In the genomic region with DNA sequence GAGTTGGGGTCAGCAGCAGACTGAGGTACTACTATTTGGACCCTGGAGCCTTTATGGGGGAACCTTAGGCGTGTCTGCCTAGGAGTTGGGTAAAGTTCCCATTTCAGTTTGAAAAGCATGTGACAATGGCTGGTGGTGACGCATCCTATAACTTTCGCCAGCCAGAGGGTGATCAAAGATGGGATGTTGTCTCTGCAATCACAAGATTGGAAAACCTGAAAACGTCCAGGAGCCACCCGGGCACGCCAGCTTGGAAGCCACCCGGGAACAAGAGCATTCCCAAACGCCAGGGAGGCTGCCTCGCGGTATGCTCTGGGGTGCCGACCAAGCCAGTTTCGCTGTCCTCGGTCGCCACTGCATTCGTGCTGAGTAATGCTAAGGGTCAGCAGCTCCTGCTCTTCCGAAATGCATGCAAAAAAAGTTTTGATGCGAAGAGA, we compare ENCODE assay signal across 8 mouse cellular contexts. TPM values are rescaled to one million over a fixed set of nuclear protein-coding genes. Genes with fewer than 3 reads are reported as not detected.
DNase-seq lines count a peak whose midpoint lies in the region; ATAC-seq and TF ChIP-seq lines count a peak whose summit lies in the region.

No protein-coding gene starts in this region.

- H3K27me3 ChIP-seq in kidney, embryonic 15.5 days: no peaks in the 10 kb centered on the region
- H3K27me3 ChIP-seq in erythroblast, embryonic 14.5 days (ENCODE audit: control insufficient read depth): no peaks in the 10 kb centered on the region
- no peaks in the 10 kb centered on the region for H3K27me3 ChIP-seq in limb, embryonic 11.5 days (ENCODE audit: control insufficient read depth, insufficient read depth, low read length)
- no peaks in the 10 kb centered on the region for H3K27me3 ChIP-seq in neural tube, embryonic 12.5 days (replicated peaks)

- peak overlapping the region; percentile 97 for H3K27ac ChIP-seq in kidney, embryonic 15.5 days
- peak overlapping the region; percentile 92 for H3K27ac ChIP-seq in ES-E14 (ENCODE audit: insufficient read depth, low read depth, low read length, poor library complexity, severe bottlenecking)
- H3K27ac ChIP-seq in limb, embryonic 11.5 days (replicated peaks; ENCODE audit: low read depth, low read length): peak overlapping the region; percentile 5; the same call in 1 of the 2 replicates
- H3K27ac ChIP-seq in neural tube, embryonic 12.5 days: peak overlapping the region; percentile 9

- in situ Hi-C loops in ES-E14 (cut with MboI; ENCODE audit: low sequenced_read_pairs in 2 of 2, unreplicated experiment in 2 of 2): no loop called here

- H3K36me3 ChIP-seq in kidney, embryonic 15.5 days: peaks cover 15% of the 10 kb centered on the region
- H3K36me3 ChIP-seq in ES-E14 (ENCODE audit: control insufficient read depth, insufficient read depth, low read length, poor library complexity, severe bottlenecking): peaks cover 10% of the 10 kb centered on the region
- peaks cover 13% of the 10 kb centered on the region for H3K36me3 ChIP-seq in erythroblast, embryonic 14.5 days (ENCODE audit: control insufficient read depth)
- peaks cover 1% of the 10 kb centered on the region; the same call in 1 of the 2 replicates for H3K36me3 ChIP-seq in limb, embryonic 11.5 days (ENCODE audit: control insufficient read depth, insufficient read depth, low read length)
- peaks cover 11% of the 10 kb centered on the region; the same call in 1 of the 2 replicates for H3K36me3 ChIP-seq in neural tube, embryonic 12.5 days

- DNase-seq in kidney, postnatal 14 days: no peak
- DNase-seq in ES-E14 (ENCODE audit: low read depth, low spot score): no peak
- no peak for DNase-seq in limb, embryonic 11.5 days (ENCODE audit: low spot score)
- DNase-seq in layer of hippocampus, adult 9-10 months (ENCODE audit: low spot score): no peak
- no peak for DNase-seq in right cerebral cortex, postnatal 36 days (ENCODE audit: low spot score in 2 of 2)

- H3K4me3 ChIP-seq in kidney, embryonic 15.5 days (replicated peaks): peak overlapping the region; percentile 88
- H3K4me3 ChIP-seq in ES-E14 (ENCODE audit: insufficient read depth in 1 of 2, low read depth in 1 of 2, low read length in 2 of 2, poor library complexity in 1 of 2, severe bottlenecking in 1 of 2): peak overlapping the region; percentile 74
- peak overlapping the region; percentile 68 for H3K4me3 ChIP-seq in erythroblast, embryonic 14.5 days (replicated peaks)
- H3K4me3 ChIP-seq in limb, embryonic 11.5 days (ENCODE audit: low read depth, low read length): peak overlapping the region; percentile 36
- peak overlapping the region; percentile 36 for H3K4me3 ChIP-seq in neural tube, embryonic 12.5 days

- H3K9ac ChIP-seq in kidney, embryonic 15.5 days: peak overlapping the region; percentile 59
- H3K9ac ChIP-seq in ES-E14 (ENCODE audit: insufficient read depth, low read depth, low read length, poor library complexity, severe bottlenecking): peak overlapping the region; percentile 93
- H3K9ac ChIP-seq in limb, embryonic 11.5 days (ENCODE audit: low read length): peak overlapping the region; percentile 63
- H3K9ac ChIP-seq in neural tube, embryonic 12.5 days: peak overlapping the region; percentile 38

- no peaks in the 10 kb centered on the region for H3K9me3 ChIP-seq in kidney, embryonic 15.5 days (replicated peaks)
- H3K9me3 ChIP-seq in ES-E14 (ENCODE audit: control insufficient read depth, insufficient read depth, low read depth, low read length): no peaks in the 10 kb centered on the region
- H3K9me3 ChIP-seq in erythroblast, embryonic 14.5 days (ENCODE audit: control insufficient read depth, low read length): no peaks in the 10 kb centered on the region
- H3K9me3 ChIP-seq in limb, embryonic 11.5 days (ENCODE audit: control insufficient read depth, low read length): no peaks in the 10 kb centered on the region
- no peaks in the 10 kb centered on the region for H3K9me3 ChIP-seq in neural tube, embryonic 12.5 days

- 2% methylated on average over 17 of the region's 17 CpGs for WGBS in kidney, embryonic 15.5 days
- 6% methylated on average over 17 of the region's 17 CpGs for WGBS in limb, embryonic 11.5 days
- WGBS in neural tube, embryonic 12.5 days: 4% methylated on average over 17 of the region's 17 CpGs

- H3K4me2 ChIP-seq in kidney, embryonic 15.5 days: peak overlapping the region; percentile 87
- H3K4me2 ChIP-seq in limb, embryonic 11.5 days (ENCODE audit: low read depth, severe bottlenecking): peak overlapping the region; percentile 51
- peak overlapping the region; percentile 70 for H3K4me2 ChIP-seq in neural tube, embryonic 12.5 days (replicated peaks)

- 0 out of 2 replicates have a peak, but pooled peaks have one; percentile 24 for ATAC-seq in kidney, embryonic 15.5 days (replicated peaks; ENCODE audit: low FRiP score)
- ATAC-seq in limb, embryonic 11.5 days (ENCODE audit: insufficient number of reproducible peaks, low FRiP score, low TSS enrichment, low read depth): no peak
- ATAC-seq in neural tube, embryonic 12.5 days (ENCODE audit: low FRiP score, low read depth): peak; percentile 13

- peaks cover 40% of the 10 kb centered on the region for H3K4me1 ChIP-seq in kidney, embryonic 15.5 days
- peaks cover 2% of the 10 kb centered on the region in 2 experiments; a peak in 2 of 4 replicates for H3K4me1 ChIP-seq in ES-E14 (ENCODE audit: control insufficient read depth in 2 of 2, insufficient read depth in 2 of 2, low read length in 2 of 2, poor library complexity in 1 of 2)
- H3K4me1 ChIP-seq in erythroblast, embryonic 14.5 days (ENCODE audit: control insufficient read depth): peaks cover 47% of the 10 kb centered on the region
- peaks cover 5% of the 10 kb centered on the region; the same call in 1 of the 2 replicates for H3K4me1 ChIP-seq in limb, embryonic 11.5 days (ENCODE audit: control insufficient read depth, insufficient read depth, low read length)
- peaks cover 21% of the 10 kb centered on the region for H3K4me1 ChIP-seq in neural tube, embryonic 12.5 days

TF ChIP-seq in ES-E14, 5 proteins besides CTCF, POLR2A, EP300 and RAD21:
- no peak for TF ChIP-seq CHD2 (IDR thresholded peaks at IDR 0.05; ENCODE audit: low read depth, low read length)
- peak; percentile 67 for TF ChIP-seq MAFK (IDR thresholded peaks at IDR 0.05; ENCODE audit: insufficient read depth, low read depth, low read length)
- TF ChIP-seq HCFC1 (IDR thresholded peaks at IDR 0.05; ENCODE audit: borderline replicate concordance, insufficient read depth, low read length): no peak
- TF ChIP-seq ZC3H11A (IDR thresholded peaks at IDR 0.05; ENCODE audit: borderline replicate concordance, low read depth, low read length): no peak

RNA-seq across cellular contexts. Expression of a gene that starts 0.9 kb away (rescaled TPM):
- 199 and 203 TPM in 2 replicates for polyA plus RNA-seq in kidney, embryonic 15.5 days (2015; fragmentation: Nextera tagmentation; extraction: Ambion mirVana)
- 178 and 189 TPM in 2 replicates for total RNA-seq in ES-E14 (2012; rRNA removed)
- polyA plus RNA-seq in erythroblast, embryonic 14.5 days (2012): 3.5 and 4.2 TPM in 2 replicates
- 260 and 269 TPM in 2 replicates for polyA plus RNA-seq in limb, embryonic 11.5 days (2014; fragmentation: Nextera tagmentation; extraction: Ambion mirVana)
- 178 and 185 TPM in 2 replicates for polyA plus RNA-seq in neural tube, embryonic 12.5 days (2016; fragmentation: Nextera tagmentation; extraction: Ambion mirVana)

RNA-seq across cellular contexts. Expression of a gene that starts 7.6 kb away (rescaled TPM):
- 402 and 413 TPM in 2 replicates for polyA plus RNA-seq in kidney, embryonic 15.5 days (2015; fragmentation: Nextera tagmentation; extraction: Ambion mirVana)
- total RNA-seq in ES-E14 (2012; rRNA removed): 371 and 407 TPM in 2 replicates
- polyA plus RNA-seq in erythroblast, embryonic 14.5 days (2012): 3.6 and 15.0 TPM in 2 replicates
- polyA plus RNA-seq in limb, embryonic 11.5 days (2014; fragmentation: Nextera tagmentation; extraction: Ambion mirVana): 234 and 240 TPM in 2 replicates
- polyA plus RNA-seq in neural tube, embryonic 12.5 days (2016; fragmentation: Nextera tagmentation; extraction: Ambion mirVana): 275 and 300 TPM in 2 replicates

RNA-seq across cellular contexts. Expression of a gene that starts 45.6 kb away (rescaled TPM):
- 1,364 and 1,510 TPM in 2 replicates for polyA plus RNA-seq in kidney, embryonic 15.5 days (2015; fragmentation: Nextera tagmentation; extraction: Ambion mirVana)
- 411 and 485 TPM in 2 replicates for total RNA-seq in ES-E14 (2012; rRNA removed)
- polyA plus RNA-seq in erythroblast, embryonic 14.5 days (2012): 0.17 and 0.32 TPM in 2 replicates
- 244 and 249 TPM in 2 replicates for polyA plus RNA-seq in limb, embryonic 11.5 days (2014; fragmentation: Nextera tagmentation; extraction: Ambion mirVana)
- 545 and 567 TPM in 2 replicates for polyA plus RNA-seq in neural tube, embryonic 12.5 days (2016; fragmentation: Nextera tagmentation; extraction: Ambion mirVana)

Comparison
In these comparisons a context has a peak if more than half of its experiments do, and no peak if none do; other contexts are left out.
1. H3K27ac ChIP-seq: peak in every context shown above with its lines; median percentile 97 in kidney, embryonic 15.5 days; 92 in ES-E14; 9 in neural tube, embryonic 12.5 days; 5 in limb, embryonic 11.5 days.
2. H3K4me3 ChIP-seq: peak in every context shown above with its lines; median percentile 88 in kidney, embryonic 15.5 days; 74 in ES-E14; 68 in erythroblast, embryonic 14.5 days; 36 in limb, embryonic 11.5 days; 36 in neural tube, embryonic 12.5 days.
3. H3K9ac ChIP-seq: peak in every context shown above with its lines; median percentile 93 in ES-E14; 63 in limb, embryonic 11.5 days; 59 in kidney, embryonic 15.5 days; 38 in neural tube, embryonic 12.5 days.
4. RNA of a gene that starts 0.9 kb away (polyA plus RNA-seq): 260 to 269 TPM in limb, embryonic 11.5 days, 199 to 203 TPM in kidney, embryonic 15.5 days and 178 to 185 TPM in neural tube, embryonic 12.5 days; 3.5 to 4.2 TPM in erythroblast, embryonic 14.5 days; every median in the first group is over 10 times any median in the second.
5. RNA of a gene that starts 7.6 kb away (polyA plus RNA-seq): 402 to 413 TPM in kidney, embryonic 15.5 days, 275 to 300 TPM in neural tube, embryonic 12.5 days and 234 to 240 TPM in limb, embryonic 11.5 days; 3.6 to 15.0 TPM in erythroblast, embryonic 14.5 days; every median in the first group is over 10 times any median in the second.
6. RNA of a gene that starts 45.6 kb away (polyA plus RNA-seq): 1,364 to 1,510 TPM in kidney, embryonic 15.5 days, 545 to 567 TPM in neural tube, embryonic 12.5 days and 244 to 249 TPM in limb, embryonic 11.5 days; 0.17 to 0.32 TPM in erythroblast, embryonic 14.5 days; every median in the first group is over 100 times any median in the second.
7. Peak in every context shown above with its lines, with median percentiles within 50 percentile points of each other: H3K4me2 ChIP-seq.